Mouse (Mus musculus) midbrain, postnatal 0 days (tissue): ENCODE data around the gene Npas2. TPM values are rescaled to one million over a fixed set of nuclear protein-coding genes. Genes with fewer than 3 reads are reported as not detected.

Experiments
- ATAC-seq: fragments of 200-750 bp; cut with Nextera tagmentation; 2 replicates; pipeline ENCODE4 v1.8.0; 2017; ENCODE audit warnings: moderate number of reproducible peaks, mild to moderate bottlenecking, moderate TSS enrichment, moderate library complexity; ENCODE audit not compliant: low FRiP score
- DNase-seq: peaks from one replicate; pipeline ENCODE4 v3.0.0-alpha.2; 2015; ENCODE audit warnings: low spot score
- H3K27ac ChIP-seq: fragments of 300-500 bp; sonication (generic); 2 replicates; pipeline ENCODE4 v1.5.1; 2014; ENCODE audit warnings: low read depth, mild to moderate bottlenecking, low read length, mixed read lengths
- H3K27me3 ChIP-seq: fragments of 300-500 bp; sonication (generic); 2 replicates; pipeline ENCODE4 v1.6.1; 2014; ENCODE audit warnings: low read length, control low read depth, mixed read lengths; ENCODE audit not compliant: insufficient read depth
- H3K36me3 ChIP-seq: fragments of 300-500 bp; sonication (generic); 2 replicates; pipeline ENCODE4 v1.6.1; 2014; ENCODE audit warnings: low read length, control low read depth, mixed read lengths; ENCODE audit not compliant: insufficient read depth
- H3K4me1 ChIP-seq: fragments of 300-500 bp; sonication (generic); 2 replicates; pipeline ENCODE4 v1.6.1; 2014; ENCODE audit warnings: mild to moderate bottlenecking, control low read depth, antibody characterized with exemption, low read length, mixed read lengths; ENCODE audit not compliant: insufficient read depth
- H3K4me2 ChIP-seq: fragments of 300-500 bp; sonication (generic); 2 replicates; pipeline ENCODE4 v1.6.1; 2014; ENCODE audit warnings: low read depth, mild to moderate bottlenecking, low read length, mixed read lengths; ENCODE audit not compliant: poor library complexity, severe bottlenecking
- H3K4me3 ChIP-seq: fragments of 300-500 bp; sonication (generic); 2 replicates; pipeline ENCODE4 v1.5.1; 2014; ENCODE audit warnings: low read depth, mild to moderate bottlenecking, low read length, moderate library complexity
- H3K9ac ChIP-seq: fragments of 300-500 bp; sonication (generic); replicated peaks from 2 replicates; pipeline ENCODE4 v1.6.1; 2014; ENCODE audit warnings: mild to moderate bottlenecking, low read length, moderate library complexity, mixed read lengths; ENCODE audit not compliant: poor library complexity, severe bottlenecking
- H3K9me3 ChIP-seq: fragments of 300-500 bp; sonication (generic); 2 replicates; pipeline ENCODE4 v1.6.1; 2016; ENCODE audit warnings: low read length, control low read depth
- CTCF ChIP-seq: IDR thresholded peaks from 2 replicates; pipeline ENCODE4 v1.5.1; 2016; ENCODE audit warnings: antibody characterized with exemption, mild to moderate bottlenecking
- WGBS: fragments of 180-500 bp; shearing (Covaris S2); extraction: QIAGEN DNeasy Blood & Tissue Kit; methylation state at CpG from one replicate; pipeline ENCODE4 v1.1.7; 2014; 5-methylcytosine and 5-hydroxymethylcytosine counted together
- polyA plus RNA-seq: library from polyadenylated mRNA; unstranded; fragments of >200 nt; fragmentation: Nextera tagmentation; extraction: Ambion mirVana; gene quantifications from 2 replicates; pipeline ENCODE4 v1.2.1, GENCODE M21; 2015
- total RNA-seq: library from RNA; depleted of rRNA; stranded (reverse); fragments of >200 nt; gene quantifications from 2 replicates; pipeline ENCODE4 v1.2.3, GENCODE M21; 2014

Npas2 gene
- total and polyA plus RNA-seq, 2 experiments from 2014 or later = 1.2 to 1.5 TPM

GRCm38 (mm10) chr1:39281888-39282287, 88.4 kb downstream of the Npas2 start:
- no peaks in the 10 kb centered on the region for H3K27me3 ChIP-seq
- no peak overlapping the region for H3K9ac ChIP-seq
- ATAC-seq (no peak), DNase-seq (no peak)
- no peak overlapping the region for H3K4me2 ChIP-seq
- no peak for TF ChIP-seq CTCF
- no peaks in the 10 kb centered on the region for H3K9me3 ChIP-seq
- no peaks in the 10 kb centered on the region for H3K36me3 ChIP-seq
- WGBS = 68% methylated on average over 5 of the region's 5 CpGs
- H3K4me3 ChIP-seq = no peak overlapping the region
- H3K27ac ChIP-seq = no peak overlapping the region
- H3K4me1 ChIP-seq = no peaks in the 10 kb centered on the region

- WGBS = 87% methylated on average over 7 of the region's 7 CpGs
- Histone ChIP-seq H3K4me2 (no peak overlapping the region), H3K27me3 (no peaks in the 10 kb centered on the region), H3K4me3 (no peak overlapping the region), H3K4me1 (no peaks in the 10 kb centered on the region), H3K36me3 (no peaks in the 10 kb centered on the region), H3K9ac (no peak overlapping the region), H3K9me3 (no peaks in the 10 kb centered on the region), H3K27ac (no peak overlapping the region)
- TF ChIP-seq CTCF = no peak
- no peak for ATAC-seq
- DNase-seq = no peak
Observed at GRCm38 (mm10) chr1:39283323-39283722, 89.8 kb downstream of the Npas2 start.

- Histone ChIP-seq H3K27me3 (no peaks in the 10 kb centered on the region), H3K4me3 (no peak overlapping the region), H3K4me2 (no peak overlapping the region), H3K4me1 (no peaks in the 10 kb centered on the region), H3K9me3 (no peaks in the 10 kb centered on the region), H3K9ac (no peak overlapping the region), H3K36me3 (no peaks in the 10 kb centered on the region), H3K27ac (no peak overlapping the region)
- DNase-seq (no peak), ATAC-seq (no peak)
- WGBS = 89% methylated on average over 16 of the region's 16 CpGs
- TF ChIP-seq CTCF = no peak
Observed at GRCm38 (mm10) chr1:39284786-39285185, 91.3 kb downstream of the Npas2 start.

- Histone ChIP-seq H3K36me3 (no peaks in the 10 kb centered on the region), H3K4me3 (no peak overlapping the region), H3K27me3 (no peaks in the 10 kb centered on the region), H3K9me3 (no peaks in the 10 kb centered on the region), H3K4me1 (no peaks in the 10 kb centered on the region), H3K4me2 (no peak overlapping the region), H3K27ac (no peak overlapping the region), H3K9ac (no peak overlapping the region)
- 96% methylated on average over 9 of the region's 9 CpGs for WGBS
- ATAC-seq = no peak
- DNase-seq = no peak
- no peak for TF ChIP-seq CTCF
Observed at GRCm38 (mm10) chr1:39287076-39287475, 93.5 kb downstream of the Npas2 start.

GRCm38 (mm10) chr1:39287831-39288230, 94.3 kb downstream of the Npas2 start:
- Histone ChIP-seq H3K4me3 (no peak overlapping the region), H3K27ac (no peak overlapping the region), H3K9ac (no peak overlapping the region), H3K9me3 (no peaks in the 10 kb centered on the region), H3K36me3 (no peaks in the 10 kb centered on the region), H3K27me3 (no peaks in the 10 kb centered on the region), H3K4me1 (no peaks in the 10 kb centered on the region), H3K4me2 (no peak overlapping the region)
- ATAC-seq (no peak), DNase-seq (no peak)
- WGBS = 75% methylated on average over 4 of the region's 4 CpGs
- TF ChIP-seq CTCF = no peak

GRCm38 (mm10) chr1:39288425-39288824, 94.9 kb downstream of the Npas2 start:
- H3K27ac ChIP-seq = no peak overlapping the region
- H3K36me3 ChIP-seq = no peaks in the 10 kb centered on the region
- ATAC-seq (no peak), DNase-seq (no peak)
- no peak overlapping the region for H3K4me3 ChIP-seq
- no peak overlapping the region for H3K9ac ChIP-seq
- H3K4me2 ChIP-seq = no peak overlapping the region
- whole genome bisulfite sequencing = 67% methylated on average over 3 of the region's 3 CpGs
- no peaks in the 10 kb centered on the region for H3K9me3 ChIP-seq
- H3K4me1 ChIP-seq = no peaks in the 10 kb centered on the region
- TF ChIP-seq CTCF = no peak
- H3K27me3 ChIP-seq = no peaks in the 10 kb centered on the region
